Mouse (Mus musculus): Measurements from ENCODE around the gene Gm10577.

The Gm10577 gene

GRCm38 (mm10) chr4:100994442-100995255, 25.8 kb downstream of the Gm10577 start:
- no peak for DNase-seq

- DNase-seq = no peak
These were observed 28.4 kb downstream of the Gm10577 start for GRCm38 (mm10) chr4:100992086-100992485.

GRCm38 (mm10) chr4:100990996-100991395, 29.5 kb downstream of the Gm10577 start:
- no peak for DNase-seq

- DNase-seq = no peak
These were observed 32.2 kb downstream of the Gm10577 start for GRCm38 (mm10) chr4:100988231-100988799.

- no peak for DNase-seq
These were observed 33.3 kb downstream of the Gm10577 start for GRCm38 (mm10) chr4:100987187-100987586.

GRCm38 (mm10) chr4:100977522-100977921, 43.0 kb downstream of the Gm10577 start:
- no peak for DNase-seq

GRCm38 (mm10) chr4:100974455-100975035, 46.0 kb downstream of the Gm10577 start:
- DNase-seq = no peak

- DNase-seq = peak; percentile 45
These were observed 46.6 kb downstream of the Gm10577 start for GRCm38 (mm10) chr4:100973641-100974454.
